Mouse (Mus musculus): ENCODE measurements around the gene Gsk3a.

DNA sequence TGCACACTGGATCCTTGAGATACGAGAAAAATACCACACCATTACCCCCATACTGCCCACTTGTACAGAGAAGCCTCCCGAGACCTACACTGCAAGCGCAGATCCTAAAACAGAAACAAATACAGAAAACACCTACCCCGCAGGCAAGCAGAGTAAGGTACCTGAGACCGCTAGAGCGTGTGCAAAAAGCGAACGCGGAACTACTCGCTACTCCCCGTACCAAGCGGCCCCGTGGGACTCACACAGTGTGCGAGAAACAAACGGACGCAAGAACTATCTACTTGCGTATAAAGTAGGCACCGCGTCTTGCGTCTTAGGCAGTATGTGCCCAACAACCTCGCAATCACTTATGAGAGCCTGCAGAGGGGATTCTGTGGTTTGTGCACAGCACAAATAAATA is 55.8 kb downstream of the Gsk3a start:
- TF ChIP-seq CTCF (IDR thresholded peaks at IDR 0.05; ENCODE audit: low read depth, low read length) (no peak), POLR2A (IDR thresholded peaks at IDR 0.05; ENCODE audit: insufficient read depth, low read length) (no peak), EP300 (IDR thresholded peaks at IDR 0.05; ENCODE audit: insufficient read depth, low read depth, low read length) (no peak)
